25 mouse cellular contexts compared by ENCODE assay signal in genomic region chr11:61667782-61668181, GRCm38 (mm10). TPM values are rescaled to one million over a fixed set of nuclear protein-coding genes. Genes with fewer than 3 reads are reported as not detected.
"Had no signal": no experiment of that assay in that cellular context is flagged by ENCODE, and none has a peak within 500 bp of the region (broad histone marks: within the 10 kb centered on the region; RNA-seq: fewer than 3 reads in every experiment).

No protein-coding gene starts in this region.

- H3K4me1 ChIP-seq: megakaryocyte, embryonic 14.5 days; midbrain, embryonic 12.5 days; neural tube, embryonic 13.5 days; neural tube, embryonic 15.5 days had no signal

- H3K4me3 ChIP-seq: lung, embryonic 15.5 days; megakaryocyte, embryonic 14.5 days; midbrain, embryonic 12.5 days; myocyte; neural tube, embryonic 13.5 days; neural tube, embryonic 15.5 days had no signal

- DNase-seq: liver, postnatal 0 days; lung, adult 2 months; lung, postnatal 14 days; lung, postnatal 36 days; midbrain, embryonic 14.5 days; retina, postnatal 1 day; right cerebral cortex, adult 18-20 months; right cerebral cortex, postnatal 25 days; right cerebral cortex, postnatal 4 days; thymus, adult 18-20 months; thymus, postnatal 14 days; thymus, postnatal 36 days had no signal

- H3K9me3 ChIP-seq: lung, embryonic 15.5 days; megakaryocyte, embryonic 14.5 days; midbrain, embryonic 12.5 days; neural tube, embryonic 13.5 days; neural tube, embryonic 15.5 days had no signal

- H3K4me2 ChIP-seq: lung, embryonic 15.5 days; midbrain, embryonic 12.5 days; neural tube, embryonic 13.5 days; neural tube, embryonic 15.5 days had no signal

- H3K27me3 ChIP-seq: lung, embryonic 15.5 days; neural tube, embryonic 13.5 days; neural tube, embryonic 15.5 days had no signal

- H3K27ac ChIP-seq: lung, embryonic 15.5 days; macrophage; midbrain, embryonic 12.5 days; neural tube, embryonic 13.5 days; neural tube, embryonic 15.5 days had no signal

- H3K36me3 ChIP-seq: lung, embryonic 15.5 days; midbrain, embryonic 12.5 days; neural tube, embryonic 13.5 days; neural tube, embryonic 15.5 days had no signal

- H3K9ac ChIP-seq: liver, postnatal 0 days; lung, embryonic 15.5 days; midbrain, embryonic 12.5 days; neural tube, embryonic 13.5 days; neural tube, embryonic 15.5 days had no signal

- ATAC-seq: liver, postnatal 0 days; lung, postnatal 0 days; midbrain, embryonic 16.5 days had no signal

RNA-seq across cellular contexts. Expression of gene Fam83g, which starts 16.1 kb away (rescaled TPM):
- total RNA-seq: megakaryocyte progenitor cell, adult 5-6 weeks had no signal
- polyA plus RNA-seq: macrophage, myocyte had no signal

RNA-seq across cellular contexts. Expression of gene Slc5a10, which starts 52.8 kb away (rescaled TPM):
- total RNA-seq: megakaryocyte progenitor cell, adult 5-6 weeks had no signal
- polyA plus RNA-seq: liver, postnatal 0 days; lung, adult 2 months; lung, embryonic 15.5 days; macrophage; midbrain, embryonic 12.5 days; midbrain, embryonic 14.5 days; midbrain, embryonic 16.5 days; neural tube, embryonic 11.5 days; neural tube, embryonic 13.5 days; neural tube, embryonic 15.5 days; stomach, embryonic 14.5 days; stomach, embryonic 16.5 days had no signal
